Mouse (Mus musculus) hindbrain, embryonic 12.5 days (tissue): ENCODE results near the gene Acoxl. TPM values are rescaled to one million over a fixed set of nuclear protein-coding genes. Genes with fewer than 3 reads are reported as not detected.

Experiments used
- ATAC-seq: fragments of 200-750 bp; cut with Nextera tagmentation; 2 replicates; pipeline ENCODE4 v1.8.0; 2017; ENCODE audit warnings: moderate TSS enrichment; ENCODE audit not compliant: low FRiP score
- H3K27ac ChIP-seq: fragments of 300-500 bp; sonication (generic); 2 replicates; pipeline ENCODE4 v1.5.1; 2016; ENCODE audit warnings: mild to moderate bottlenecking
- H3K27me3 ChIP-seq: fragments of 300-500 bp; sonication (generic); 2 replicates; pipeline ENCODE4 v1.6.1; 2016; ENCODE audit warnings: mild to moderate bottlenecking
- H3K36me3 ChIP-seq: fragments of 300-500 bp; sonication (generic); 2 replicates; pipeline ENCODE4 v1.6.1; 2016; ENCODE audit warnings: mild to moderate bottlenecking
- H3K4me1 ChIP-seq: fragments of 300-500 bp; sonication (generic); 2 replicates; pipeline ENCODE4 v1.6.1; 2016
- H3K4me2 ChIP-seq: fragments of 300-500 bp; sonication (generic); replicated peaks from 2 replicates; pipeline ENCODE4 v1.6.1; 2016; ENCODE audit warnings: mild to moderate bottlenecking
- H3K4me3 ChIP-seq: fragments of 300-500 bp; sonication (generic); 2 replicates; pipeline ENCODE4 v1.5.1; 2016; ENCODE audit warnings: mild to moderate bottlenecking
- H3K9ac ChIP-seq: fragments of 300-500 bp; sonication (generic); 2 replicates; pipeline ENCODE4 v1.6.1; 2016; ENCODE audit warnings: mild to moderate bottlenecking, moderate library complexity
- H3K9me3 ChIP-seq: fragments of 300-500 bp; sonication (generic); replicated peaks from 2 replicates; pipeline ENCODE4 v1.6.1; 2016; ENCODE audit warnings: mild to moderate bottlenecking
- WGBS: fragments of 180-500 bp; shearing (Covaris S2); methylation state at CpG from one replicate; pipeline ENCODE4 v1.1.7; 2016; 5-methylcytosine and 5-hydroxymethylcytosine counted together
- polyA plus RNA-seq: library from polyadenylated mRNA; unstranded; fragments of >200 nt; fragmentation: Nextera tagmentation; extraction: Ambion mirVana; gene quantifications from 2 replicates; pipeline ENCODE4 v1.2.1, GENCODE M21; 2016

The Acoxl gene
- 0.09 and 0.15 TPM in 2 replicates for polyA plus RNA-seq

- Histone ChIP-seq H3K36me3 (no peaks in the 10 kb centered on the region), H3K27ac (no peak within 1 kb of the TSS), H3K27me3 (peaks cover 24% of the 10 kb centered on the region), H3K9ac (no peak within 1 kb of the TSS), H3K4me2 (no peak within 1 kb of the TSS), H3K9me3 (no peaks in the 10 kb centered on the region), H3K4me3 (no peak within 1 kb of the TSS), H3K4me1 (no peaks in the 10 kb centered on the region)
- WGBS, result 67% methylated on average over 7 of the region's 7 CpGs
- ATAC-seq, result no peak
Observed at GRCm38 (mm10) chr2:127838576-127838975, at the start of gene Acoxl. Gene Acoxl, plus strand, starts transcription at chr2:127838876.

GRCm38 (mm10) chr2:127789138-127789537 is 49.5 kb upstream of the Acoxl start:
- H3K27me3 ChIP-seq, result no peaks in the 10 kb centered on the region

GRCm38 (mm10) chr2:127789651-127790270 is 48.9 kb upstream of the Acoxl start:
- no peaks in the 10 kb centered on the region for H3K27me3 ChIP-seq
- H3K4me3 ChIP-seq, result peak overlapping the region; percentile 70; the same call in 1 of the 2 replicates
- H3K9ac ChIP-seq, result peak overlapping the region; percentile 73; the same call in 1 of the 2 replicates
- WGBS, result 25% methylated on average over 9 of the region's 9 CpGs
- no peaks in the 10 kb centered on the region for H3K9me3 ChIP-seq
- no peaks in the 10 kb centered on the region for H3K36me3 ChIP-seq
- no peak for ATAC-seq
- H3K4me2 ChIP-seq, result peak overlapping the region; percentile 66
- peaks cover 24% of the 10 kb centered on the region for H3K4me1 ChIP-seq
- H3K27ac ChIP-seq, result no peak overlapping the region

More at GRCm38 (mm10) chr2:127789138-127789537, 49.5 kb upstream of the Acoxl start:
- peaks cover 24% of the 10 kb centered on the region for H3K4me1 ChIP-seq
- WGBS, result 7% methylated on average over 11 of the region's 11 CpGs
- peak overlapping the region; percentile 73 for H3K9ac ChIP-seq
- no peaks in the 10 kb centered on the region for H3K36me3 ChIP-seq
- no peaks in the 10 kb centered on the region for H3K9me3 ChIP-seq
- peak overlapping the region; percentile 45 for H3K27ac ChIP-seq
- H3K4me2 ChIP-seq, result peak overlapping the region; percentile 66
- ATAC-seq, result no peak
- peak overlapping the region; percentile 70 for H3K4me3 ChIP-seq

GRCm38 (mm10) chr2:127791919-127792603 is 46.6 kb upstream of the Acoxl start, which contains the start of gene Mtln:
Gene Mtln, minus strand, starts transcription at chr2:127792488.
- H3K36me3 ChIP-seq, result no peaks in the 10 kb centered on the region
- 2% methylated on average over 37 of the region's 37 CpGs for WGBS
- H3K27ac ChIP-seq, result peak within 1 kb of the TSS; percentile 89
- H3K9ac ChIP-seq, result peak within 1 kb of the TSS; percentile 65
- H3K27me3 ChIP-seq, result no peaks in the 10 kb centered on the region
- peak; percentile 94 for ATAC-seq
- no peaks in the 10 kb centered on the region for H3K9me3 ChIP-seq
- H3K4me2 ChIP-seq, result peak within 1 kb of the TSS; percentile 73
- peak within 1 kb of the TSS; percentile 70 for H3K4me3 ChIP-seq
- H3K4me1 ChIP-seq, result peaks cover 24% of the 10 kb centered on the region

- H3K4me1 ChIP-seq, result peaks cover 13% of the 10 kb centered on the region
- H3K9ac ChIP-seq, result peak within 1 kb of the TSS; percentile 53
- H3K27ac ChIP-seq, result no peak within 1 kb of the TSS
- H3K9me3 ChIP-seq, result no peaks in the 10 kb centered on the region
- ATAC-seq, result peak; percentile 98
- H3K27me3 ChIP-seq, result no peaks in the 10 kb centered on the region
- H3K36me3 ChIP-seq, result 0 out of 2 replicates have a peak, but pooled peaks cover 5% of the 10 kb centered on the region
- H3K4me3 ChIP-seq, result peak within 1 kb of the TSS; percentile 63
- WGBS, result under 1% methylated on average over 56 of the region's 56 CpGs
- H3K4me2 ChIP-seq, result peak within 1 kb of the TSS; percentile 70
Observed at GRCm38 (mm10) chr2:127831401-127832102, 7.1 kb upstream of the Acoxl start, which contains the start of gene Bub1. Gene Bub1, minus strand, starts transcription at chr2:127831865.

- ATAC-seq, result peak; percentile 54; the same call in 1 of the 2 replicates
- no peaks in the 10 kb centered on the region for H3K27me3 ChIP-seq
- 42% methylated on average over 11 of the region's 11 CpGs for WGBS
- no peaks in the 10 kb centered on the region for H3K9me3 ChIP-seq
- H3K36me3 ChIP-seq, result 0 out of 2 replicates have a peak, but pooled peaks cover under 1% of the 10 kb centered on the region
- H3K27ac ChIP-seq, result no peak overlapping the region
- H3K4me2 ChIP-seq, result peak overlapping the region; percentile 70
- H3K4me1 ChIP-seq, result peaks cover 13% of the 10 kb centered on the region
- H3K9ac ChIP-seq, result peak overlapping the region; percentile 36; the same call in 1 of the 2 replicates
- H3K4me3 ChIP-seq, result peak overlapping the region; percentile 63
Observed at GRCm38 (mm10) chr2:127832103-127832832, 6.4 kb upstream of the Acoxl start.

GRCm38 (mm10) chr2:127832833-127833190 is 5.9 kb upstream of the Acoxl start:
- Histone ChIP-seq H3K9me3 (no peaks in the 10 kb centered on the region), H3K4me2 (no peak overlapping the region), H3K36me3 (no peaks in the 10 kb centered on the region), H3K9ac (no peak overlapping the region), H3K27me3 (peaks cover 3% of the 10 kb centered on the region; the same call in 1 of the 2 replicates), H3K27ac (no peak overlapping the region), H3K4me1 (peaks cover 13% of the 10 kb centered on the region), H3K4me3 (no peak overlapping the region)
- WGBS, result 25% methylated on average over 2 of the region's 2 CpGs
- no peak for ATAC-seq

GRCm38 (mm10) chr2:127839425-127839824 is 749 bp downstream of the Acoxl start:
- Histone ChIP-seq H3K9me3 (no peaks in the 10 kb centered on the region), H3K4me2 (no peak overlapping the region), H3K36me3 (no peaks in the 10 kb centered on the region), H3K4me1 (no peaks in the 10 kb centered on the region), H3K27me3 (peaks cover 24% of the 10 kb centered on the region), H3K4me3 (no peak overlapping the region), H3K9ac (no peak overlapping the region), H3K27ac (no peak overlapping the region)
- 14% methylated on average over 11 of the region's 11 CpGs for WGBS
- ATAC-seq, result no peak

- Histone ChIP-seq H3K4me2 (no peak overlapping the region), H3K36me3 (no peaks in the 10 kb centered on the region), H3K9me3 (no peaks in the 10 kb centered on the region), H3K9ac (no peak overlapping the region), H3K4me3 (no peak overlapping the region), H3K4me1 (no peaks in the 10 kb centered on the region), H3K27ac (no peak overlapping the region), H3K27me3 (peaks cover 24% of the 10 kb centered on the region)
- ATAC-seq, result no peak
- WGBS, result 94% methylated on average over 1 of the region's 1 CpGs
Observed at GRCm38 (mm10) chr2:127841402-127841801, 2.7 kb downstream of the Acoxl start.

GRCm38 (mm10) chr2:127842421-127842820 is 3.7 kb downstream of the Acoxl start:
- Histone ChIP-seq H3K27ac (no peak overlapping the region), H3K9me3 (no peaks in the 10 kb centered on the region), H3K36me3 (no peaks in the 10 kb centered on the region), H3K27me3 (peaks cover 24% of the 10 kb centered on the region), H3K9ac (no peak overlapping the region), H3K4me3 (no peak overlapping the region), H3K4me2 (no peak overlapping the region), H3K4me1 (no peaks in the 10 kb centered on the region)
- no peak for ATAC-seq
- WGBS, result 81% methylated on average over 3 of the region's 3 CpGs

GRCm38 (mm10) chr2:127845346-127845982 is 6.8 kb downstream of the Acoxl start:
- H3K27me3 ChIP-seq, result no peaks in the 10 kb centered on the region
- H3K4me2 ChIP-seq, result no peak overlapping the region
- H3K36me3 ChIP-seq, result no peaks in the 10 kb centered on the region
- H3K4me3 ChIP-seq, result no peak overlapping the region
- no peak overlapping the region for H3K9ac ChIP-seq
- H3K4me1 ChIP-seq, result no peaks in the 10 kb centered on the region
- H3K27ac ChIP-seq, result no peak overlapping the region
- 65% methylated on average over 7 of the region's 7 CpGs for WGBS
- no peaks in the 10 kb centered on the region for H3K9me3 ChIP-seq
- ATAC-seq, result no peak
